Mouse (Mus musculus) G1E (cell line): ENCODE data around the gene Arhgap10.

Source experiments
- CTCF ChIP-seq: IDR thresholded peaks from 2 replicates; pipeline ENCODE4 v1.5.1; 2012; ENCODE audit warnings: low read depth, low read length, inconsistent platforms, mixed read lengths
- GATA1 ChIP-seq: IDR thresholded peaks from 2 replicates; pipeline ENCODE4 v1.6.1; 2012; ENCODE audit warnings: borderline replicate concordance, low read length, inconsistent platforms, mixed read lengths
- GATA2 ChIP-seq: IDR thresholded peaks from 2 replicates; pipeline ENCODE4 v1.6.1; 2012; ENCODE audit warnings: low read depth, low read length, inconsistent platforms, borderline replicate concordance
- POLR2AphosphoS5 ChIP-seq: IDR thresholded peaks from 2 replicates; pipeline ENCODE4 v1.6.1; 2012; ENCODE audit warnings: low read depth, low read length, inconsistent platforms; ENCODE audit not compliant: insufficient replicate concordance
- TAL1 ChIP-seq: conservative IDR thresholded peaks from 2 replicates; pipeline ENCODE4 v1.6.1; 2012; ENCODE audit warnings: low read depth, low read length, inconsistent platforms, mixed read lengths

GRCm38 (mm10) chr8:77288492-77288891, 229.3 kb downstream of the Arhgap10 start:
- TF ChIP-seq CTCF, result no peak
- no peak for TF ChIP-seq TAL1
- TF ChIP-seq POLR2AphosphoS5, result no peak
- TF ChIP-seq GATA1, result no peak
- TF ChIP-seq GATA2, result no peak
